Mouse (Mus musculus) adrenal gland, postnatal 36 days (tissue): Measurements from ENCODE around the gene Lrg1. TPM values are rescaled to one million over a fixed set of nuclear protein-coding genes. Genes with fewer than 3 reads are reported as not detected.
"Not testable (repeated sequence)": the region's sequence is repeated elsewhere in the genome, so short reads cannot be mapped to it uniquely, and the experiment has no call there.

Source experiments
- DNase-seq, 2 experiments: peaks; one replicate each; pipeline ENCODE4 v3.0.0; 2021; ENCODE audit warnings: mixed read lengths in 1 of 2
- total RNA-seq, 2 experiments: library from RNA; stranded (reverse); gene quantifications; 2 replicates each; pipeline ENCODE4 v1.2.3; 2021

Gene Lrg1
- total RNA-seq, 2 experiments from 2014 or later = 15.5 to 31.3 TPM

- peak in 1 of 2 experiments; percentile 66 for DNase-seq
Measured at GRCm38 (mm10) chr17:56109219-56110051, 12.4 kb downstream of the Lrg1 start, which contains the start of gene Plin4. Gene Plin4 (minus strand): TSS chr17:56109803.

- peak; percentile 76 to 87 for DNase-seq
Measured at GRCm38 (mm10) chr17:56108334-56109044, 13.3 kb downstream of the Lrg1 start.

- no peak for DNase-seq
Measured at GRCm38 (mm10) chr17:56107736-56108135, 14.1 kb downstream of the Lrg1 start.

- no peak for DNase-seq
Measured at GRCm38 (mm10) chr17:56106981-56107380, 14.8 kb downstream of the Lrg1 start.

- DNase-seq = not testable (repeated sequence)
Measured at GRCm38 (mm10) chr17:56106436-56106835, 15.4 kb downstream of the Lrg1 start.

- not testable (repeated sequence) for DNase-seq
Measured at GRCm38 (mm10) chr17:56104821-56105220, 17.0 kb downstream of the Lrg1 start.

- no peak for DNase-seq
Measured at GRCm38 (mm10) chr17:56103465-56104285, 18.1 kb downstream of the Lrg1 start.

- no peak for DNase-seq
Measured at GRCm38 (mm10) chr17:56102927-56103326, 18.9 kb downstream of the Lrg1 start.

GRCm38 (mm10) chr17:56102158-56102557, 19.6 kb downstream of the Lrg1 start:
- DNase-seq = no peak

GRCm38 (mm10) chr17:56100811-56101210, 21.0 kb downstream of the Lrg1 start:
- no peak for DNase-seq

- DNase-seq = no peak
Measured at GRCm38 (mm10) chr17:56098711-56099572, 22.9 kb downstream of the Lrg1 start.

- DNase-seq = no peak
Measured at GRCm38 (mm10) chr17:56098180-56098579, 23.6 kb downstream of the Lrg1 start.

- DNase-seq = no peak
Measured at GRCm38 (mm10) chr17:56096883-56097282, 24.9 kb downstream of the Lrg1 start.

GRCm38 (mm10) chr17:56092794-56093193, 29.0 kb downstream of the Lrg1 start:
- peak in 1 of 2 experiments; percentile 62 for DNase-seq

- DNase-seq = no peak
Measured at GRCm38 (mm10) chr17:56092312-56092711, 29.5 kb downstream of the Lrg1 start.

GRCm38 (mm10) chr17:56080781-56081585, 40.8 kb downstream of the Lrg1 start:
- DNase-seq = peak in 1 of 2 experiments; percentile 29

GRCm38 (mm10) chr17:56079921-56080320, 41.9 kb downstream of the Lrg1 start:
- DNase-seq = peak in 1 of 2 experiments; percentile 25

- DNase-seq = peak; percentile 99
Measured at GRCm38 (mm10) chr17:56078880-56079795, 42.7 kb downstream of the Lrg1 start, which contains the start of gene Hdgfl2. Gene Hdgfl2 (plus strand): TSS chr17:56079634.

GRCm38 (mm10) chr17:56078361-56078760, 43.4 kb downstream of the Lrg1 start:
- DNase-seq = not testable (repeated sequence)
